In genomic region chr11:109347242-109347959, GRCm38 (mm10) we compare ENCODE assay signal across 9 mouse cellular contexts. TPM values are rescaled to one million over a fixed set of nuclear protein-coding genes. Genes with fewer than 3 reads are reported as not detected.
DNase-seq lines count a peak whose midpoint lies in the region; ATAC-seq and TF ChIP-seq lines count a peak whose summit lies in the region.
"Had no signal": no experiment of that assay in that cellular context is flagged by ENCODE, and none has a peak within 500 bp of the region (broad histone marks: within the 10 kb centered on the region; RNA-seq: fewer than 3 reads in every experiment).

No protein-coding gene starts in this region.

- peak; percentile 61; the same call in 1 of the 2 replicates for ATAC-seq in hindbrain, embryonic 13.5 days (ENCODE audit: low FRiP score)
- no peak for ATAC-seq in hindbrain, embryonic 12.5 days (ENCODE audit: low FRiP score)

- no peak for TF ChIP-seq POLR2A in kidney, adult 2 months (IDR thresholded peaks at IDR 0.05; ENCODE audit: low read depth, low read length)
- no peak for TF ChIP-seq POLR2A in liver, adult 2 months (IDR thresholded peaks at IDR 0.05; ENCODE audit: extremely low read depth, insufficient read depth, low read length)
- no peak for TF ChIP-seq POLR2A in testis, adult 2 months (IDR thresholded peaks at IDR 0.05; ENCODE audit: control insufficient read depth, low read depth, low read length)

- peak; percentile 91 to 95 for DNase-seq in cerebellum, postnatal 25 days
- DNase-seq in heart, adult 18-20 months, result peak; percentile 89 to 94
- peak; percentile 95 for DNase-seq in kidney, adult 2 months
- DNase-seq in liver, adult 2 months (ENCODE audit: extremely low read depth, low read depth, low spot score), result peak; percentile 73
- DNase-seq in naive thymus-derived CD4-positive, alpha-beta T cell, adult 2 months (ENCODE audit: low read depth), result peak; percentile 75

- H3K79me2 ChIP-seq in liver, adult 2 months (ENCODE audit: control insufficient read depth, insufficient read depth, low read length), result no peaks in the 10 kb centered on the region

- no peak overlapping the region for H3K9ac ChIP-seq in hindbrain, embryonic 13.5 days
- H3K9ac ChIP-seq in hindbrain, embryonic 12.5 days, result no peak overlapping the region
- H3K9ac ChIP-seq in liver, adult 2 months (ENCODE audit: low read depth, low read length), result no peak overlapping the region
- H3K9ac ChIP-seq: limb, embryonic 12.5 days had no signal

- no peaks in the 10 kb centered on the region for H3K9me3 ChIP-seq in hindbrain, embryonic 13.5 days
- H3K9me3 ChIP-seq in hindbrain, embryonic 12.5 days (replicated peaks), result no peaks in the 10 kb centered on the region
- H3K9me3 ChIP-seq: limb, embryonic 12.5 days had no signal

- no peak overlapping the region for H3K4me3 ChIP-seq in hindbrain, embryonic 13.5 days
- H3K4me3 ChIP-seq in hindbrain, embryonic 12.5 days, result no peak overlapping the region
- H3K4me3 ChIP-seq in kidney, adult 2 months (ENCODE audit: insufficient read depth, low read depth, low read length), result no peak overlapping the region
- H3K4me3 ChIP-seq in liver, adult 2 months (ENCODE audit: insufficient read depth, low read depth, low read length), result no peak overlapping the region
- peak overlapping the region; percentile 88 for H3K4me3 ChIP-seq in testis, adult 2 months (ENCODE audit: control insufficient read depth, low read depth, low read length)
- H3K4me3 ChIP-seq: limb, embryonic 12.5 days had no signal

- H3K4me2 ChIP-seq in hindbrain, embryonic 13.5 days, result no peak overlapping the region
- no peak overlapping the region for H3K4me2 ChIP-seq in hindbrain, embryonic 12.5 days (replicated peaks)
- H3K4me2 ChIP-seq: limb, embryonic 12.5 days had no signal

- H3K27me3 ChIP-seq in hindbrain, embryonic 13.5 days, result no peaks in the 10 kb centered on the region
- no peaks in the 10 kb centered on the region for H3K27me3 ChIP-seq in hindbrain, embryonic 12.5 days
- H3K27me3 ChIP-seq in kidney, adult 2 months (replicated peaks; ENCODE audit: control insufficient read depth, insufficient read depth, low read length), result no peaks in the 10 kb centered on the region
- H3K27me3 ChIP-seq in liver, adult 2 months (ENCODE audit: control insufficient read depth, insufficient read depth, low read length), result no peaks in the 10 kb centered on the region
- no peaks in the 10 kb centered on the region for H3K27me3 ChIP-seq in testis, adult 2 months (ENCODE audit: control insufficient read depth, insufficient read depth, low read length)
- H3K27me3 ChIP-seq: limb, embryonic 12.5 days had no signal

- H3K36me3 ChIP-seq in hindbrain, embryonic 13.5 days, result no peaks in the 10 kb centered on the region
- no peaks in the 10 kb centered on the region for H3K36me3 ChIP-seq in hindbrain, embryonic 12.5 days
- no peaks in the 10 kb centered on the region for H3K36me3 ChIP-seq in kidney, adult 2 months (ENCODE audit: control insufficient read depth, insufficient read depth, low read length)
- H3K36me3 ChIP-seq in liver, adult 2 months (ENCODE audit: control insufficient read depth, insufficient read depth, low read length), result no peaks in the 10 kb centered on the region
- no peaks in the 10 kb centered on the region for H3K36me3 ChIP-seq in testis, adult 2 months (ENCODE audit: control insufficient read depth, insufficient read depth, low read length)
- H3K36me3 ChIP-seq: limb, embryonic 12.5 days had no signal

- WGBS in hindbrain, embryonic 13.5 days, result 71% methylated on average over 10 of the region's 10 CpGs
- WGBS in hindbrain, embryonic 12.5 days, result 74% methylated on average over 10 of the region's 10 CpGs
- 20% methylated on average over 10 of the region's 10 CpGs for WGBS in kidney, adult 2 months
- 10% methylated on average over 10 of the region's 10 CpGs for WGBS in liver, adult 2 months

- 0 out of 2 replicates have a peak overlapping the region, but pooled peaks have one; percentile 24 for H3K27ac ChIP-seq in hindbrain, embryonic 13.5 days
- H3K27ac ChIP-seq in hindbrain, embryonic 12.5 days, result no peak overlapping the region
- H3K27ac ChIP-seq in kidney, adult 2 months (ENCODE audit: insufficient read depth, low read depth, low read length), result peak overlapping the region; percentile 73; the same call in 1 of the 2 replicates
- H3K27ac ChIP-seq in liver, adult 2 months (replicated peaks; ENCODE audit: insufficient read depth, low read depth, low read length), result peak overlapping the region; percentile 5
- peak overlapping the region; percentile 44; the same call in 1 of the 2 replicates for H3K27ac ChIP-seq in testis, adult 2 months (ENCODE audit: control insufficient read depth, insufficient read depth, low read depth, low read length)
- H3K27ac ChIP-seq: limb, embryonic 12.5 days had no signal

- H3K4me1 ChIP-seq in hindbrain, embryonic 13.5 days (replicated peaks), result peaks cover 17% of the 10 kb centered on the region
- H3K4me1 ChIP-seq in hindbrain, embryonic 12.5 days, result peaks cover 8% of the 10 kb centered on the region; the same call in 1 of the 2 replicates
- peaks cover 33% of the 10 kb centered on the region for H3K4me1 ChIP-seq in kidney, adult 2 months (ENCODE audit: control insufficient read depth, insufficient read depth, low read length)
- H3K4me1 ChIP-seq in liver, adult 2 months (ENCODE audit: control insufficient read depth, insufficient read depth, low read length), result peaks cover 11% of the 10 kb centered on the region
- H3K4me1 ChIP-seq in testis, adult 2 months (ENCODE audit: control insufficient read depth, insufficient read depth, low read length), result peaks cover 12% of the 10 kb centered on the region

- no peak for TF ChIP-seq CTCF in kidney, adult 2 months (conservative IDR thresholded peaks at IDR 0.05; ENCODE audit: insufficient read depth, insufficient read length, low read depth, low read length)
- no peak for TF ChIP-seq CTCF in liver, adult 2 months (IDR thresholded peaks at IDR 0.05; ENCODE audit: low read depth, low read length)
- no peak for TF ChIP-seq CTCF in testis, adult 2 months (IDR thresholded peaks at IDR 0.05; ENCODE audit: control insufficient read depth, insufficient read depth, insufficient replicate concordance, low read depth, low read length)

RNA-seq across cellular contexts. Expression of gene Gna13, which starts 15.2 kb away (rescaled TPM):
- polyA plus RNA-seq in hindbrain, embryonic 13.5 days (2015; fragmentation: Nextera tagmentation; extraction: Ambion mirVana), result 15.1 and 16.6 TPM in 2 replicates
- polyA plus RNA-seq in hindbrain, embryonic 12.5 days (2016; fragmentation: Nextera tagmentation; extraction: Ambion mirVana), result 21.9 and 22.9 TPM in 2 replicates
- 10 to 100 TPM; 29.0 to 34.3 TPM for total RNA-seq in heart, adult 18-20 months (2021)
- polyA plus RNA-seq in kidney, adult 2 months (2012; rRNA removed), result 26.6 and 27.8 TPM in 2 replicates
- 18.0 and 23.2 TPM in 2 replicates for total RNA-seq in liver, adult 2 months (2014; rRNA removed)
- polyA plus RNA-seq in liver, adult 2 months (2012; rRNA removed), result 10.0 and 13.7 TPM in 2 replicates
- polyA plus RNA-seq in testis, adult 2 months (2012; rRNA removed), result 30.3 and 37.7 TPM in 2 replicates

RNA-seq across cellular contexts. Expression of gene Rgs9, which starts 49.5 kb away (rescaled TPM):
- polyA plus RNA-seq in hindbrain, embryonic 13.5 days (2015; fragmentation: Nextera tagmentation; extraction: Ambion mirVana), result 6.2 and 7.6 TPM in 2 replicates
- 3.3 and 4.5 TPM in 2 replicates for polyA plus RNA-seq in hindbrain, embryonic 12.5 days (2016; fragmentation: Nextera tagmentation; extraction: Ambion mirVana)
- under 1 TPM; 0.27 to 0.41 TPM for total RNA-seq in heart, adult 18-20 months (2021)
- 0.86 and 1.4 TPM in 2 replicates for polyA plus RNA-seq in kidney, adult 2 months (2012; rRNA removed)
- total RNA-seq in liver, adult 2 months (2014; rRNA removed), result 0.37 and 0.54 TPM in 2 replicates
- polyA plus RNA-seq in liver, adult 2 months (2012; rRNA removed), result 0.09 and 0.22 TPM in 2 replicates
- 0.78 and 1.3 TPM in 2 replicates for polyA plus RNA-seq in testis, adult 2 months (2012; rRNA removed)
